Mouse (Mus musculus): ENCODE data around the gene Nfs1.

DNA sequence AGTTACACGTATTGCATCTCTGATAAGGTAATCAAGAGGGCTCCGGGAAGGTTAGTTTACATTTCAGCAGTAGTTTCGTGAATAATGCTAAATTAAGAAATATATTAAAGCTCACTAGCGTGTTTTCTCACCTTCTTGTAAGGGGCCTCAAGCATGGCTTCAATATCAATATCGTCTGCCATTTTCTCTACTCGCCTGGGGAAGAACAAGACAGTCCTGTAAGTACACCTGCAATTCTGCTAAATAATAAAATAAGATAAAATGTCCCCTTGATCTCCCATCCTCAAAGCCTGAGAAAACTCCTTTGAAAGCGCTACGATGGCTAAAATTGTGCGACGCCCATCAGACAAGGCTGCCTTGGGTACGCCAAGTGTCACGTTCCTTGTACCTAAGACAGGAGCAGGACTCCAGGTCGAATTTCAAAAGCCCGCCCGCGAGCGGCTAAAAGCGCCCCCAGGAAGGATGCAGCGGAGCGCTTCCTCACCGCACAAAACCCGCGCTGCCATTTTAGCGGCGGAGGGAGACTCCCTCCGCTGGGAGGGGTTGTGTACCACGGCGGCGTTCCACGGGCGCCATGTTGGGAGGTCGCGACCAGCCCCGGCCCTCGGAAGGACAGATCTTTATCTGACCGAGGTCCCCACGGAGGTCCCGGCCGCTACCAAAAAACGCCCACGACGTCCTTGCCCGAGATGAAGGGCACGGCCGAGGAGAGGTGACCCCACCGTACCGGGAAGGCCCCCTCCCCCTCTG lies 35.2 kb upstream of the Nfs1 start:
- peak; percentile 34 for TF ChIP-seq CTCF (IDR thresholded peaks at IDR 0.05; ENCODE audit: low read depth)
- peak; percentile 16; the same call in 1 of the 2 replicates for TF ChIP-seq EP300 (IDR thresholded peaks at IDR 0.05; ENCODE audit: low read depth)
